Mouse (Mus musculus) naive thymus-derived CD4-positive, alpha-beta T cell, adult 5 months (primary cell): ENCODE results near the gene Cep41. TPM values are rescaled to one million over a fixed set of nuclear protein-coding genes. Genes with fewer than 3 reads are reported as not detected.

Experiments
- polyA plus RNA-seq: library from polyadenylated mRNA; unstranded; fragments of 100-300 nt; shearing (Covaris generic); gene quantifications from one replicate; pipeline ENCODE4 v1.2.1, GENCODE M21; 2017

The Cep41 gene
- polyA plus RNA-seq, result 6.2 TPM

GRCm38 (mm10) chr6:30693350-30693991, at the start of gene Cep41:
TSS of gene Cep41 (minus strand) at chr6:30693749.

DNA sequence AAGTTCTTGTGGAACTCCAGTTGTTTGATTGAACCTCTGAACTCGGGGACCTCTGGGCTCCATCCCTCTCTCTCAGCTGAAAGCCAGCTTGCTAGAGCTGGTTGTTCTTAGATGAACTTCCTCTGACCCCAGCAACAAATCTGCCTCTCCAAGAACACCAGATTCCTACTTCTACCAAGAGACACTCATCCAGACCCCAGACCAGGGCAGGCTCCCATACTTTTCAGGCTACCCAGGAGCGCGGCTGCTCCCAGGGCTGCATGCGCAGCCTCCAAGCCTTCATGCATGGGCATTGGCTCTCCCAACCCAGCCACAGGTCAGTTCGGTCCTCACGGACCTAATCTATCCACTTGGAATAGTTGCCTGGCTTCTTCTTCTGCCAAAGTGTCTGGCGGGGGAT, 29.8 kb upstream of the Cep41 start, which contains the start of gene Mest:
Mest (plus strand) TSS at position 217 of the 400 bp plus-strand sequence.

GRCm38 (mm10) chr6:30638674-30639268, 54.8 kb downstream of the Cep41 start, which contains the start of gene Cpa1:
TSS of gene Cpa1 (plus strand) at chr6:30639218.

GRCm38 (mm10) chr6:30610710-30611109, 82.8 kb downstream of the Cep41 start, which contains the start of gene Cpa5:
TSS of gene Cpa5 (plus strand) at chr6:30611010.

Other genes starting within 250 kb of the Cep41 start
- gene Tmem209, start 184.0 kb downstream of the Cep41 start, polyA plus RNA-seq, result 39.1 TPM
- not detected for gene Ssmem1, start 183.9 kb downstream of the Cep41 start, polyA plus RNA-seq
- gene Cpa2, start 152.2 kb downstream of the Cep41 start, polyA plus RNA-seq, result not detected
- gene Cpa4, start 125.4 kb downstream of the Cep41 start, polyA plus RNA-seq, result not detected
- gene Cpa5, start 82.7 kb downstream of the Cep41 start, polyA plus RNA-seq, result not detected
- gene Cpa1, start 54.5 kb downstream of the Cep41 start, polyA plus RNA-seq, result not detected
- not detected for gene Mest, start 29.8 kb upstream of the Cep41 start, polyA plus RNA-seq
- gene Copg2, start 203.0 kb upstream of the Cep41 start, polyA plus RNA-seq, result 28.8 TPM
- gene Tsga13, start 221.8 kb upstream of the Cep41 start, polyA plus RNA-seq, result not detected